Mouse (Mus musculus) hematopoietic stem cell, adult 5-6 weeks (primary cell): ENCODE measurements at regions not wholly inside any gene's neighbourhood (a gene's known extent, or its start where the extent isn't known, plus 50 kb on each side); places are given as distances from the start of the nearest gene placed in this dataset.
A peak's percentile ranks its signal among the peaks of the same experiment; 100 is the strongest.

Source experiments
- ATAC-seq, 2 experiments: fragments of 125-278 bp in 1 of 2; replicated peaks in 1 of 2; 2 replicates each; pipeline ENCODE4 v1.8.0; 2016 to 2017; ENCODE audit warnings: inconsistent platforms in 2 of 2, mild to moderate bottlenecking in 2 of 2, moderate number of reproducible peaks in 2 of 2, low read depth in 1 of 2, moderate TSS enrichment in 1 of 2; ENCODE audit not compliant: low FRiP score in 2 of 2, poor library complexity in 2 of 2, severe bottlenecking in 2 of 2, insufficient read depth in 1 of 2, low TSS enrichment in 1 of 2

GRCm38 (mm10) chr2:167798969-167799513 lies 109.4 kb upstream of the Tmem189 start:
- no peak for ATAC-seq

- no peak for ATAC-seq
Measured at GRCm38 (mm10) chr2:167798076-167798782, 108.6 kb upstream of the Tmem189 start.

DNA sequence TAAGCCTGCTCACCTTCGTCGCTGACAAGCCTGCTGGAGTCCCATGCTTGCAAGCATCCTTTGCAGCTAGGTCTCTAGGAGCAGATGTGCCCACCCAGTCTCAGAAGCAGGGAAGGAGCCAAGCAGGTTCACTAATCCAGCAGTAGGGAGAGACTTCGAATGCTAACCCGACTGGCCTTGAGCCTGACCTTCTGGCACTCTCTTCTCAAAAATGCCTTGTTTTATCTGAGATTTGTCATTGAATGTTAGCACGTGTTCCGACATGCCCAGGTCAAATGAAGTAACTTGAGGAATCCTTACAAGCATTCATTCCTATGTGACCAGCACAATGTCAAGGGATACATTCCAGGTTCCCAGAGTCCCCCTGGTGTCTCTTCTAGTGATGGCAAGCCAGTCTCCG lies 105.9 kb upstream of the Tmem189 start:
- ATAC-seq: no peak

GRCm38 (mm10) chr2:167793916-167794315 lies 104.3 kb upstream of the Tmem189 start:
- ATAC-seq: no peak

DNA sequence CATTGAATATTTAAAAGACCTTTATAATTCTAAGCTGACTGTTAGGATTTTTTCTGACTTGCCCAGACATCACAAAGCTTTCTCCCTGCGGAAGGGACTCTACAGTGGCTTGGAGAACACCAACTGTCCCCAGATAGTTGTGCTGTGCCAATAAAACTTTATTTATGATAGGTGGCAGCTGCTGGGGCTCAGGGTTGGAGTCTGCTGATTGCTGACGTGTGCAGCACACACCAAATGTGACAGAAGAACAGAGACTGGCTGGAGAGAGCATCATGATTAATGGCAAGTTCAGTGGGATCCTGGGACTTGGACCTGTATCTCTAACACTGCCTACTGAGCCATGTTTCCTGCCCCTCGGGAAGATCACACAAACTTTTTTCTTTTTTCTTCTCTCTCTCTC lies 103.1 kb upstream of the Tmem189 start:
- no peak for ATAC-seq

DNA sequence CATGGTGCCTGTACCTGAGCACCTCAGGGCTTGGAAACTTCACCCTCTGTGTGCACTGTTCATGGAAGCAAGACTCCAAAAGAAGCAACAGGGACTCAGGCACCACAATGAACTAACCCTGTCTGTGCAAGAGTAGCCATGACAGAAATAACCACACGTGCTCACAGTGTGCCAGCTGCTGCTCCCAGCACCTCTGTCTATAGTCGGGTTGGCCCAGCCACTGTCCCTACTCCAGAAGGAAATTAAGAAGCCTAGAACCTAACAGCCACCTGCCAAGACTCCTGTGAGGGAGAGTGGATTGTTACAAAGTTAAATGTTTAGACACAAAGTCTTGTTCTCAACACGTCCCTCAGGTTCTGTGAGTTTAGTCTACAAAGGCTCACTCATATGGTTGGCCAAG lies 102.7 kb upstream of the Tmem189 start:
- ATAC-seq: no peak

GRCm38 (mm10) chr2:167789471-167789923 lies 99.9 kb upstream of the Tmem189 start:
- ATAC-seq: no peak

DNA sequence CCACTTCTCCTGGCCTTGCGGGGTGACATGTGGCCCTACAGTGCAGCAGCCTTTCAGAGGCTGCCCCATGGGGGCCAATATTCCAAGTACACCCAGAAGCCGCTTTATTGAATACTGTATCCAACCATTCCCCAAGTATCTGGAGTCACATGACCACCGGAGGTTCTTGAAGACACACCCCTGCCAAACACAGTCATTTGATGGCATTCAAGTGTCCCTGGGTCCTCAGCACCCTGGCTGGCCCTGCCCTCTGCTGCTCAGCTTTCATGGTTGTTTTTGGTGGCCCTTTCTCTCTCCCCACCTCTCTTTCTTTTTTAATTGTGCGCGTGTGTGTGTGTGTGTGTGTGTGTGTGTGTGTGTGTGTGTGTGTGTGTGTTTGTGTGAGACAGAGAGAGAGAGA lies 97.3 kb upstream of the Tmem189 start:
- no peak for ATAC-seq

DNA sequence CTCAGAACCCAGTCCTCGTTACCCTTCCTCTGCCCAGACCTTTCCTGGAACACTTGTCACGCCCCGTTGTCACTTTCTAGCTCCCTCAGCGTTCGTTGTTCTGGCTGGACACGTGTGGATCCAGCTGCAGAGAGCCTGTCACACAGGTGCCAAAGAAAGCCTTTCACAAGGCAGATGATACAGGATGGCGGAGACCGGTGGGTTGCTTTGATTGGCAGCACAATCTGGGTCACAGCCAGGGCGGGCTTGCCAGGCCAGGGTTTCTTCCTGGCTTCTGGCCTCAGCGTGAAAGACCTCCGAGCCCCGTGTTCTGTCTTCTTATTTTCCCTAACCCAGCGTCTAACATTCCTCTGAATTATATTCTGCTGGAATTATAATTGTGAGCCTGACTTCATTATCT lies 94.7 kb upstream of the Tmem189 start:
- ATAC-seq: no peak

DNA sequence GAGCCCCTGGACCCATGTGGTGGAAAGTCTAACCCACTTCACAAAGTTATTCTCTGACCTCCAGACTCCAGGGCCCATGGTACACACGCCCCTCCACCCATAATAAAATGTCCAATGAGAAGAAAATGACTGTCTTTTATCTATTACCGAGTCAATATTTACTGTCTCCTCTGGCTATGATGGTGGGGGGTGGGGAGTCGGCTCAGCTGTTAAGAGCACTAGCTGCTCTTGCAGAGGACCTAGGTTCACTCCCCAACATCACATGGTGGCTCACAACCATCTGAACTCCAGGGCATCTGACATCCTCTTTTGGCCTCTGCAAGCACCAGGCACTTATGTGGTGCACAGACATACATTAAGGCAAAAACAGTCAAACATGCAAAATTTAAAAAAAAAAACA lies 93.8 kb upstream of the Tmem189 start:
- ATAC-seq: no peak

- ATAC-seq: no peak
Measured at GRCm38 (mm10) chr2:167782231-167782999, 92.8 kb upstream of the Tmem189 start.

DNA sequence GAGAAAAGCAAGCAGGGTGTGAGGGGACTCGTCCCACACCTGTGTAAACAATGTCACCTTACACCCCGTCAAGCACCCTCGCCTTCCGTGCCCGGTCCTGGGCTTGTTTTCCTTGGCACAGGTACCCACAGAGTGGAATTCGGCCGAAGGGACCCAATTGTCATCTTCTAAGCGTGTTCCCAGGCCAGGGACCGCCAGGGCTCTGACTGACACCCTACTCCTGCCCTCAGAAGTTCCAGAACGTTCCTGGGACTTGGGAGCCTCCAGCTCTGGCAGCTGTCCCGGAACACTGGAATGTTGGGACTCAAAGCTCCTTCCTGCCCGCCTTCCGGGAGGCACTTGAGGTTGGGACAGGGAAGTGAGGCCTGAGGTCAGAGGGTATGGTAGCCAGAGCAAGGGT lies 91.9 kb upstream of the Tmem189 start:
- ATAC-seq: no peak

GRCm38 (mm10) chr2:167778691-167779090 lies 89.1 kb upstream of the Tmem189 start:
- no peak for ATAC-seq

GRCm38 (mm10) chr2:167778271-167778670 lies 88.6 kb upstream of the Tmem189 start:
- no peak for ATAC-seq

DNA sequence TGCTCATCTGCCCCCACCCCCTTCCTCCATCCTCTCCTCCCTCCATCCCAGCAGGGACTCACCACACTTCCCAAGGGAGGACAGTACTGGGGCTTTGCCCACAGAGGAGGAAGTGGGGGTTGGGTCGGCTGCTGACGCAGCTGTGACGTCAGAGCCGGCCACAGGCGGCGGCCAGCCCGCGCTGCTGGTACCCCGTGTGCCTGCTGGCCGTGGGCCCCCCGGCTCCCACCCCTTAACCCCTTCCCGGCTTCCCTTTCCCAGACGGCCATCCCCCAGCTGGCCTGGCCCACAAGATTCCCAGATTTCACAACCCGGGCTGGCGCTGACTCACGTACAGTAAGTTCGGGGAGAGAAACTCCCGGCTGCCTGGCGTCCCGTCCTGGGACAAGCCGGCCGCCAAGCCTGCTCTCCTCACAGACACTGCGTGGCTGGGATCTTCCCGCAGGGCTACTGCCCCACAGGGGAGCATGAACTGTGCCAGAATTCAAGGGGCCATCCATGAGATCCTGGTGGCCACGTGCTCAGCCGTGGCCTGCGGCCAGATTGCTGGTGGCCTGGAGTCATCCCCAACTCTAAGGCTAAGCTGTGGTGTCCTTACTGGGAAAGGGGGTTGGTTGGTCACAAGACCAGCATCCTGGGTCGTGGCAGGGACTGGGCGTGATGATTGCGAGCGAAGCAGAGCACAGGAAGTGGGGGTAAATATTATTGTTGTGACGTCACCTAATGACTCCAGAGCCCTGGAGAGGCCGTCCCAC lies 87.9 kb upstream of the Tmem189 start:
- peak; percentile 48 to 57 for ATAC-seq

DNA sequence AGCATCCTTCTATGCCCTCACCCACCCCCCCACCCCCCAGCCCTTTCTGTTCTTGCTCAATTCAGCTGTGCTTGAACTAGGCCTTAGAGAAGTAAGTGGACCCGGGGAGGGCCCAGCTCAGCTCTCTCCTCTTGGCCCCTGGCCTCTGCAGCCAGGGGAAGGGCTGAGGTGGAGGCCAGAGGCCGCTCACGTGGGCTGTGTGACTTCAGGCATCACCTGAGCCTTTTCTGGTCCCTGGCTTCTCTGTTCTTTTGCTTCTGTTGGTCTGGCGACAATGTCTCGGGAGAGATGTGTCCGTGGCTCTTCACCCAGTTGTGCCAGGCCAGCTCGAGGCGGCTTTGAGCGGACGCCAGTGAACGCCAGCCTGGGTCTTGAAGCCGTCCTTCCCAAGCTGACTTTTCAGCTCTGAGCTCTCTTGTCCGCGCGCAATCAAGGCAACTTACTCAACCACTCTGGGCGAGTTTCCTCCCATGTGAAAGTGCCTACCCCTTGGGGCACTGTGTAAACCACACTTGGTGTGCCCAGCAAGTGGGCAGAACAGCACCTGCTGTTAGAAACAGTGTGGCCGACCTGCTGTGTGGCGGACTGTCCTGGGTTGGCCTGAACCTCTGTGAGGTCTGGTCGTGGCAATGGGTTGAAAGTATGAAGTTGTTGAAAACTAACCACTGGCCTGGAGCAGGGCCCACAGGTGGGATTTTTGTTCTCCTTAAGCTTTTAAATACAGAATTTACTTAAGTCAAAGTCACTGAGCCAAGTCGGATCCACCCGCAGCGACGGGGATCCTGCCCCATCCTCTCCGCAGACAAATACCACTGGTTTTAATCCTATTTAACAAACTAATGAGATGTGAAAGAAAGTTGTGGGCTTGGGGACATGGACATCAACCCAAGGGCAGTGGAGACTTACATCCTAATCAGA lies 86.9 kb upstream of the Tmem189 start:
- ATAC-seq: no peak
